Mouse (Mus musculus): Measurements from ENCODE around the gene Ostm1. TPM values are rescaled to one million over a fixed set of nuclear protein-coding genes. Genes with fewer than 3 reads are reported as not detected.

Gene Ostm1
- polyA plus RNA-seq (2015; fragmentation: Nextera tagmentation; extraction: Ambion mirVana) = 10.2 and 12.1 TPM in 2 replicates

GRCm38 (mm10) chr10:42583157-42583872 is at the start of gene Ostm1, which contains the start of gene Nr2e1:
TSS of gene Ostm1 (plus strand) at chr10:42583822.
TSS of gene Nr2e1 (minus strand) at chr10:42583632.
- no peak for TF ChIP-seq CTCF (IDR thresholded peaks at IDR 0.05; ENCODE audit: low read depth)
- no peak for TF ChIP-seq EP300 (IDR thresholded peaks at IDR 0.05; ENCODE audit: low read depth)
- ATAC-seq (no peak), DNase-seq (no peak)
- Histone ChIP-seq H3K27me3 (ENCODE audit: insufficient read depth, low read length) (peaks cover 99% of the 10 kb centered on the region), H3K36me3 (replicated peaks; ENCODE audit: insufficient read depth, low read length) (no peaks in the 10 kb centered on the region), H3K4me1 (ENCODE audit: insufficient read depth) (peaks cover 7% of the 10 kb centered on the region), H3K4me3 (ENCODE audit: low read depth, low read length) (peak within 1 kb of the TSS; percentile 20), H3K9ac (replicated peaks) (no peak within 1 kb of the TSS), H3K4me2 (ENCODE audit: low read depth, low read length) (0 out of 2 replicates have a peak within 1 kb of the TSS, but pooled peaks have one; percentile 9), H3K27ac (ENCODE audit: low read depth) (no peak within 1 kb of the TSS), H3K9me3 (ENCODE audit: low read length) (no peaks in the 10 kb centered on the region)
- under 1% methylated on average over 43 of the region's 43 CpGs for WGBS (ENCODE audit: insufficient replicate concordance)

DNA sequence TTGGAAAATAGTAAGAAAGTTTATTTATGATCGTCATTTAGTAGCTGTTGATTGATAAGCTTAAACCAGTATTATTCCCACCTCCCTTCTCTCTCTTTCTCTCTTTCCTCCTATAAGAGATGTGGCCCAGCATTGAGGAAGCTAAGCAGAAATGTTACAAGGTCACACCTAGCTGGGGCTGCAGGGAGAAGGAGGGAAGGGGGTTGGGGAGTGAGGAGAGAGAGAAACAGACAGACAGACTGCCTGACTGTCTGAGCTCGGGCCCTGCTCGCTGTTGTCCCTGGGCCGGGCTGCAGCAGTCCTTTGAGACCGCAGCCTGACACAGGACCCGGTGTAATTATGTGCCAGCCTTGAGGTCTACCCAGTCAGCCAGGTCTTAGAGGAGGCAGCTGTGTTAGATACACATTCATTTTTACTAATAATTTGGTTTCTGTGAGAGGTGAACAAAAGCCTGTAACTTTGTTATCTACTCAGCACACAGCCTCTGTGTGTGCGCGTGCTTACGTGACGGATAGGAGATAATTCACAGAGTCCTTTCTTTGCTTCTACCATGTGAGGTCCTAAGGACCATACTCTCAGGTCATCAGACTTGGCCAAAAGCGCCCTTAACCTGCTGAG is 49.7 kb upstream of the Ostm1 start:
- 56% methylated on average over 11 of the region's 11 CpGs for WGBS (ENCODE audit: insufficient replicate concordance)
- Histone ChIP-seq H3K9me3 (ENCODE audit: low read length) (no peaks in the 10 kb centered on the region), H3K36me3 (replicated peaks; ENCODE audit: insufficient read depth, low read length) (peaks cover 47% of the 10 kb centered on the region), H3K27me3 (ENCODE audit: insufficient read depth, low read length) (no peaks in the 10 kb centered on the region), H3K4me2 (ENCODE audit: low read depth, low read length) (peak overlapping the region; percentile 54), H3K4me3 (ENCODE audit: low read depth, low read length) (no peak overlapping the region), H3K27ac (ENCODE audit: low read depth) (peak overlapping the region; percentile 82), H3K4me1 (ENCODE audit: insufficient read depth) (peaks cover 34% of the 10 kb centered on the region), H3K9ac (replicated peaks) (0 out of 2 replicates have a peak overlapping the region, but pooled peaks have one; percentile 44)
- ATAC-seq (peak; percentile 72), DNase-seq (no peak)
- TF ChIP-seq EP300 (IDR thresholded peaks at IDR 0.05; ENCODE audit: low read depth) (peak; percentile 96), CTCF (IDR thresholded peaks at IDR 0.05; ENCODE audit: low read depth) (no peak)

GRCm38 (mm10) chr10:42537571-42538316 is 45.9 kb upstream of the Ostm1 start:
- Histone ChIP-seq H3K27ac (ENCODE audit: low read depth) (peak overlapping the region; percentile 92), H3K4me2 (ENCODE audit: low read depth, low read length) (peak overlapping the region; percentile 49), H3K36me3 (replicated peaks; ENCODE audit: insufficient read depth, low read length) (peaks cover 29% of the 10 kb centered on the region), H3K9ac (replicated peaks) (peak overlapping the region; percentile 57), H3K4me3 (ENCODE audit: low read depth, low read length) (no peak overlapping the region), H3K4me1 (ENCODE audit: insufficient read depth) (peaks cover 36% of the 10 kb centered on the region), H3K9me3 (ENCODE audit: low read length) (no peaks in the 10 kb centered on the region), H3K27me3 (ENCODE audit: insufficient read depth, low read length) (no peaks in the 10 kb centered on the region)
- peak; percentile 57 for DNase-seq
- TF ChIP-seq CTCF (IDR thresholded peaks at IDR 0.05; ENCODE audit: low read depth) (no peak), EP300 (IDR thresholded peaks at IDR 0.05; ENCODE audit: low read depth) (peak; percentile 98)
- 58% methylated on average over 9 of the region's 9 CpGs for WGBS (ENCODE audit: insufficient replicate concordance)
- ATAC-seq = peak; percentile 95

- Histone ChIP-seq H3K4me3 (ENCODE audit: low read depth, low read length) (no peak overlapping the region), H3K9ac (replicated peaks) (no peak overlapping the region), H3K27ac (ENCODE audit: low read depth) (no peak overlapping the region), H3K36me3 (replicated peaks; ENCODE audit: insufficient read depth, low read length) (no peaks in the 10 kb centered on the region), H3K4me2 (ENCODE audit: low read depth, low read length) (no peak overlapping the region), H3K27me3 (ENCODE audit: insufficient read depth, low read length) (0 out of 2 replicates have a peak, but pooled peaks cover 4% of the 10 kb centered on the region), H3K9me3 (ENCODE audit: low read length) (no peaks in the 10 kb centered on the region), H3K4me1 (ENCODE audit: insufficient read depth) (no peaks in the 10 kb centered on the region)
- TF ChIP-seq CTCF (IDR thresholded peaks at IDR 0.05; ENCODE audit: low read depth) = no peak
- no peak for TF ChIP-seq EP300 (IDR thresholded peaks at IDR 0.05; ENCODE audit: low read depth)
- ATAC-seq = no peak
- no peak for DNase-seq
- WGBS (ENCODE audit: insufficient replicate concordance) = 74% methylated on average over 6 of the region's 6 CpGs
Measured at GRCm38 (mm10) chr10:42545707-42546503, 37.7 kb upstream of the Ostm1 start.

DNA sequence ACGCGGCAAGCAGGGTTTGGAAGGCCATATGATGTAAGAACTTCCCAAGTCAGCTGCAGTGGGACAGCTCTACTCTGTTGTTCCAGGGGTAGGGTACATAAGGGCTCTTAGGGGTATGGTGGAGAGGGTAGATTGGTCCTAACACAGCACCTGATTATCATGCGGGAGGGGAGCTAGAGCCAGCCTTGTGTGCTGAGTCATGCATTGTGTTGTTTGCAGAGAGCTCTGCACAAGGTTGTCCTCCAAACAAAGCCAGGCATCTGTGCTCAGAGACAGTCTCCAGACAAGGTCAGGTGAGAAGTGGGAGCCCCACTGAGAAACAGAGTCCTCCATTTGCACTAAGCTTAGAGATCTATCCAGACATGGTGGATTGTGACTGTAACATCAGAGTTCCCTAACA is 37.1 kb upstream of the Ostm1 start:
- no peak for DNase-seq

More for the DNA sequence above, 37.1 kb upstream of the Ostm1 start:
- TF ChIP-seq CTCF (IDR thresholded peaks at IDR 0.05; ENCODE audit: low read depth) (no peak), EP300 (IDR thresholded peaks at IDR 0.05; ENCODE audit: low read depth) (no peak)
- H3K27ac ChIP-seq (ENCODE audit: low read depth) = no peak overlapping the region
- ATAC-seq = no peak
- no peak overlapping the region for H3K9ac ChIP-seq (replicated peaks)
- H3K36me3 ChIP-seq (replicated peaks; ENCODE audit: insufficient read depth, low read length) = no peaks in the 10 kb centered on the region
- no peak overlapping the region for H3K4me2 ChIP-seq (ENCODE audit: low read depth, low read length)
- no peaks in the 10 kb centered on the region for H3K4me1 ChIP-seq (ENCODE audit: insufficient read depth)
- WGBS (ENCODE audit: insufficient replicate concordance) = 84% methylated on average over 3 of the region's 3 CpGs
- 0 out of 2 replicates have a peak, but pooled peaks cover 4% of the 10 kb centered on the region for H3K27me3 ChIP-seq (ENCODE audit: insufficient read depth, low read length)
- H3K4me3 ChIP-seq (ENCODE audit: low read depth, low read length) = no peak overlapping the region
- no peaks in the 10 kb centered on the region for H3K9me3 ChIP-seq (ENCODE audit: low read length)
